Mouse (Mus musculus) megakaryocyte-erythroid progenitor cell, adult 5-6 weeks (primary cell): Measurements from ENCODE around the gene Tenm2. TPM values are rescaled to one million over a fixed set of nuclear protein-coding genes. Genes with fewer than 3 reads are reported as not detected.
A peak's percentile ranks its signal among the peaks of the same experiment; 100 is the strongest.

Experiments
- ATAC-seq: replicated peaks from 2 replicates; pipeline ENCODE4 v1.8.0; 2016; ENCODE audit warnings: mild to moderate bottlenecking, inconsistent platforms; ENCODE audit not compliant: severe bottlenecking, poor library complexity, low FRiP score, low TSS enrichment
- total RNA-seq, 2 experiments: library from RNA; stranded (forward) in 1 of 2; stranded (reverse) in 1 of 2; fragments of 200-1000, 215-1000 nt in 1 of 2; fragments of >200 nt in 1 of 2; fragmentation: Nextera tagmentation in 1 of 2; gene quantifications; 2 replicates each; pipeline ENCODE4 v1.2.3; 2014 to 2017

Gene Tenm2
- total RNA-seq, 2 experiments from 2014 or later, result not detected

- no peak for ATAC-seq
Observed at GRCm38 (mm10) chr11:36527509-36527908, 708.3 kb downstream of the Tenm2 start.

- ATAC-seq, result peak; percentile 67; the same call in 1 of the 2 replicates
Observed at GRCm38 (mm10) chr11:36526381-36526780, 709.4 kb downstream of the Tenm2 start.

GRCm38 (mm10) chr11:36512468-36512867 is 723.3 kb downstream of the Tenm2 start:
- ATAC-seq, result no peak

- no peak for ATAC-seq
Observed at GRCm38 (mm10) chr11:36508312-36508711, 727.5 kb downstream of the Tenm2 start.

- ATAC-seq, result no peak
Observed at GRCm38 (mm10) chr11:36494898-36495548, 740.7 kb downstream of the Tenm2 start.

DNA sequence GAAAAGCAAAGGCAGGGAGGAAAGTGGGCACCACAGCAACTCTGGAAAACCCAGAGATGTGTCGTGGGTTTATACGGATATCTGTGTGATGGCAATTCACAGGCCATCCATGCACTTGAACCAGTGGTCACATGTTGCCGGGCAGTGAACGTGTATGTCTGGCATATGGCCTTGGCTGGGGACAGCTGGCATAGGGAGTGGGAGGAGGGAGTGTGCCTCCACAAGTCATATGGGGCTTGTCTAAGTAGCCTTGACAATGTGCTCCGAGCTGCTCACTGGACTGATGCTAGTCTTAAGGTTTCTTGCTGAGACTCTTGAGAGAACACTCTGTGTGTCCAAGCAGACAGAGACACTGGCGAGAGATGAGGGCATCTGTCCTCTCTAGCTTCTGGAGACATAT is 743.5 kb downstream of the Tenm2 start:
- no peak for ATAC-seq

DNA sequence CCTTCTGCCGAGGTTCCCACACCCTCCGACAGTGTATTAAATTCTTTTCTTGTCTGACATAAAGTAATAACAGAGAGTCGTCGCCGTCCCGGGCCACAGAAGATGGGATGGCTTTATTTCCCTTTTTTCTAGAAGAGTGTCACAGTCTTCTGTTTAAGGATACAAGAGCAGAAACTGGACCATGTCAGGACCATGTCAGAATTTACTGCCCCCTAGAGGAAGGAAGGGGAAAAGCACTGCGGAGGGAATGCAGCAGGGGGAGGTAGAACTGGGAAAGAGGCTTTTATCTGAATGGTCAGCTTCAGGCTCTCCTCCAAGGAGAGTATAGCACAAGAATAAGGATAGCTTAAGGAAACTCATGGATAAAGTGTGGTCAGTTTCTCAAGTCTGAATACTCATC is 745.7 kb downstream of the Tenm2 start:
- no peak for ATAC-seq

DNA sequence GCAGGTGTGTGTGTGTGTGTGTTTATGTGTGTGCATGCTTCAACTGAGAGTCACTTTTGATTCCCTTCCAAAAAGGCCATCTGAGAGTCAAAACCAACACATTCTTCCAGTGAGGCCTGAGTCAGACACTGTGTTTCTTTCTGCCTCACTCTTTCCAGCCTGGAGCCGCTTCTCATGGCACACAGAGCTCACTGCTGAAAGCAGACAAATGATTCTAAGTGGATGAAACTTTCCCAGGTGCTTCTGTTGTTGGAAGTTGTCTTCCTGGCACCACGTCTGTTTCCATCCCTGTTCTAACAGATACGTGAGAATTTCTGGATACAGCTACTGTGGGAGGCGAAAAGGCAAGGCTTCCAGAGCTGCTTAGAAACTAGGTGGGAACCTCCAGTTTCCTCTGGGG is 747.1 kb downstream of the Tenm2 start:
- no peak for ATAC-seq

DNA sequence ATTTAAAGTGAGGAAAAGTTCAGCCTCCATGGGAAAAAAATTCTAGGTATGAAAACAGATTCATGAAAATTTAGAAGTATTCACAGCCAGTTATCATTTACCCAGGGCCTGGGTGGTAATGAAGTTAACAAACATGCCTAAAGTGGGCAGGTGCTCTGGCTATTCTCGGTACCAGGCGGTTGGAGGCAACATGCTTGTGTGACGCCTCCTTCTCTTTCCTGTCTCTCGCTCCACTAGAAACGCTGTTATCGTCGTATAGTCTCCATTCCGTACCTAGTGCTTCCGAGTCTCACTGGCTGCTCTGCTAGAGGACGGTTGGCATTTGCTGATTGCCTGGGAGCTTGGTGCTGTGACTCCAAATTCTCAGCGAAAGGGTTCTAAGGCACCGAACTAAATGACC is 749.7 kb downstream of the Tenm2 start:
- ATAC-seq, result no peak

DNA sequence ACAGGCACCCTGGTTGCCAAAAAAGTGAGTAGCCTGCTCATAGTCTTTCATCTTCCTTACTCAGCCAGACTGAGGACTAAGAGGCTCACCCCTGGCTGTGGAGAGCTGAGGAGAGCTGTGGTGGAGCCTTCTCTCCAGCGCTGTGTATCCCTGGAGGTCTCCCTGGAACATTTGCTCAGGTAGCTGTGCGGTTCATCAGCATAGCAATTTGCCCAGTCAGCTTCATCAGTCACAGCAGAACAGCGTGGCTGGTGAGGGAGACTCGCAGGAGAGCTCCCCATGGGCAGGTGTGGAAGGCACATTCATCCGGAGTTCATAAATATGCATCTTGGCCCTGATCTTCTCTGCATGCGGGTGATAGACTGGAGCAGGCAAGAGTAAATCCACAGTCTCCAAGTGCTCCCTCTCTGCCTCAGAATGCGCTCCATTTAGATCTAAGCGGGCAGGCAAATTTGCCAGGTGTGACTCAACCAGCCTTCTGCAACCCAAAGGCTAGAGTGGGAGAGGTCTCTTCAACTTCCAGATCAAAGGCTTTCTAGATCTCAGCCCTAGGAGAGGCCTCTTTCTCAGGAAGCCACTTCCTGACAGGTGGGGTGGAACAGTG is 751.2 kb downstream of the Tenm2 start:
- no peak for ATAC-seq

DNA sequence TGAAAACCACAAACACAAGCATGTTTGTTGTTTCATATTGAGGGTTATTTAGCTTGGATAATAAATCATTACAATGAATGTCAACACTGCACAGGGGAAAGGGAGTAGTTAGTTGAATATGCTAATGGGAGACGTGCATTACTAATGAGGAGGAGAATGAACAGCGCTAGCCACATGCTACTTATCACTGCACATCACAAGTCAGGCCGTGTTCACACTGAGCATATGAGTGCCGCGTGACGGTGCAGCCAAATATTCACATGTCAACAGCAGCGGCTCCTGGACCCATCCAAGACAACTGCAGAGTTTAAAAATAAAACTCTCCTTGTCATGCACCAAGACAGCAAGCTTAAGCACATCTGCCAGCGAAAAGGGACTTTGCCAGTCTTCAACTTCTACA is 753.6 kb downstream of the Tenm2 start:
- ATAC-seq, result no peak

- no peak for ATAC-seq
Observed at GRCm38 (mm10) chr11:36481524-36481923, 754.2 kb downstream of the Tenm2 start.

DNA sequence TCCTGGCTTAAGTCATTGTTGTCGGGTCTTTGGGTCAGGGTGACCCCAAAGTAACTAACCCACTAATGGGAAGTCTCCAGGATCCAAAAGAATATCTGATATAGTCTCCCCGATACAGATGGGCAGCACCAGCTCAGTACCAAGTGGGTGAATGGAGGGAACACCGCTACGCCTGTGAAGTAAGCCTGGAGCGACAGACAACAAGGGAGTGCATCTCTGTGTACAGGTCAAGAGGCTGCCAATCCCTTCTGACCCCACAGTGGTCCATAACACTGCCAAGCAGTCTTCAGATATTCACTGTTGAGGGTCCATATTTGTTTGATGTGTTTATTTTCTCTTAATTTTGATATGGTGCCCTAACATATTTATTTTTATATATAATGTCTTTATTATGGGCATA is 754.7 kb downstream of the Tenm2 start:
- no peak for ATAC-seq

GRCm38 (mm10) chr11:36469811-36470551 is 765.8 kb downstream of the Tenm2 start:
- ATAC-seq, result no peak

DNA sequence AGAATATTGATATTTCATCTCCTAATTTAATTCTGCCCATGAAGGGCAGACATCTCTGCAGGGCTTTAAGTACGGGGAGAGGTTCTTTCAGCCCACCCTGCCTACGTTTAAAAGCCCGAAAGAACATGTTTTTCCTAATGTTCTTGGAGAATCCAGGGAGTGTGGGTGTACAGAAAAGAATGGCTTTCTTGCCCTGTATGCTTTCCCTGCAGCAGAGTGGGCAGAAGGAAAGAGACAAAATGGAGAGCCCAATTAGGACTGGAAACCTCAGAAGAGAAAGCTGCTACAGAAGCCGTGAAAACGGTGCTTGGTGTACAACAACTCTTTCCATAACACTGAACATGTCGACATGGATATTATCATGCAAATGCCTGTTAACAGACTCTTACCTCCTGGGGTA is 777.3 kb downstream of the Tenm2 start:
- no peak for ATAC-seq

- ATAC-seq, result no peak
Observed at GRCm38 (mm10) chr11:36454076-36454475, 781.7 kb downstream of the Tenm2 start.

- ATAC-seq, result no peak
Observed at GRCm38 (mm10) chr11:36452436-36452835, 783.3 kb downstream of the Tenm2 start.

DNA sequence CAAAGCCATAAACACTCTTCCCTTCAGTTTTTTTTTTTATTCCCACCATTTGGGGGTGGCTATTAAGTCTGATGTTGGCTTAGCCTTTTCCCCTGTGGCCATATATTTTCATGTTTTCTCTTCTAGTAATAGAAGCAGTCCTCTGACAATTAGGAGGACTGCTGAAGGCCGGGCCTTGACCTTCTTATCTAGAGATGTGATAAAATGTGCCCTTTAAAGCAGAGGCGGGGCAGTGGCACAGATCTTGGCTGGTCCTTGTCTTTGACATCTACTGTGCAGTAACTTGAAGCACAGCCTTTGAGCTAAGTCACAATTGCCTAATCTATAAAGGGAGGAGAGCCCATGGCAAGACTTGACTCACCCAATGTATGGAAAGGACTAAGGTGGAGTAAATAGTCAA is 789.4 kb downstream of the Tenm2 start:
- no peak for ATAC-seq

GRCm38 (mm10) chr11:36443821-36444220 is 791.9 kb downstream of the Tenm2 start:
- ATAC-seq, result no peak

DNA sequence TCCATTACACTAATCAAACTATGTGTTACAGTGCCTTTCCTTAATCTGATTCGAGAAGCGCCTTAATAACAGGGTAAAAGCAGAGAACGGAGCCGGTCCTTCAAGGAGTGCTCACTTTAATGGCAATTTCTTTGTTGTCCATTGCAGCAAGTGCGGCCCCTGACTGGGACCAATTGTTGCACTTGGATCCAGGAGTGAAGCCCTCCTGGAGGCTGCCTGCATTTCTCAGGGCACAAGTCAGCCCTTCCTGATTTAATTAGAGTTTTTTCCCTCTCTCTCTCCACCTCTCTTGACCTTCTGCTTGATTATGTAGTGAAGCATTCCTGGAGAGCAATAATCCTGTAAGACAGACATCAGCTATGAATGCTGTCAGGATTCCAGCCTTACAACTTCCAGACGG is 794.0 kb downstream of the Tenm2 start:
- no peak for ATAC-seq

DNA sequence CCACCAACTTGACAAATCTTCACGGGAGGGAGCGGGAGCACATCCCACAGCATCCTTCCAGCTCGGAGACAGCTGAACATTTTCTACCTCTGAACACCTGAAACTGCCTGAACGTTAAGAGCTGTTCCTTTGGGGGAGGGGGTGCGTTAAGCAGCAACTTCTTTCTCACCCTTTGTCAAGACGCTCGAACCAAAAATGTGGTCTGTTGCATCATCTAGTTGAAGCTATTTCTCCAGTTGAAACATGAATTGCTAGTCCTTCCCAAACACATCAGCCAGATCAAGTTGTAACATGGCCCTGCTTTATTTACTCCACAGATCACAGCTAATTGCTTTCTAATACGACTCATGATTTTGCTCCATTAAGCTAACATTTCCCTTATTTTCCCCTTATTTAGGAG is 799.5 kb downstream of the Tenm2 start:
- no peak for ATAC-seq
